Mouse (Mus musculus): ENCODE results near the gene Tjp1.

DNA sequence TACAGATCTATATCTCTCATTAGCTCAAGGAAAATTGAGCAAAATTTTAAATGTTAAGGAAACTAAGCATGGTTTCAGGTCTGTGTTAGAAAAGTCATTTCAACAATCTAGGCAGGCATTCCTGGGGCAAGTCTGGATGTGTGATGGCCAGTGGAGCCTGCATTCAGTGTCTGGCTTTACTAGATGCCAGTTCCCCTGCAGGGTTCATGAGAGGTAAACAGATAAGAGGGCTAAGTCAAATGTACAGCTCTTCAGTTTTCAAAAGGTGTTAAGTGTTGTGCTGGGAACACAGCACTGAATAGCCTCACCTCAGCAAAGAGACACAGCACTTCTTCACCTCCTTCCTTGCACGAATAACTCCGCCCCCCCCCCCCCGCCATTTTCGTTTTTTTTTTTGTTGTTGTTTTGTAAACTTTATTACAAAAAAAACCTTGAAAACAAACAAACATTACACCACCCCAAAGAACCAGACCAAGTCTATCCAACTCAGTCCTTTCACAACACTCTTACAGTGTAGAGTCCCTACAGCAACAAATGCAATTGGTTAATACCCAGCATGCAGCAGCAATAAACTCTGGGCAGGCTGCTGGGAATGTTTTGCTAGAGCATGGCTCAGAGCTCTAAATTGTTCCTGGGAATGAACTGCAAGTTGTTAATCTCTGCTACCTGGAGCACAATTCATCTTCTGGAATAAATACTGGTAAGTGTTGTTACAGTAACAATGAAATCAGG lies 177.1 kb downstream of the Tjp1 start:
- TF ChIP-seq POLR2A (IDR thresholded peaks at IDR 0.05; ENCODE audit: insufficient read depth, low read length) (no peak), CTCF (IDR thresholded peaks at IDR 0.05; ENCODE audit: low read depth, low read length) (no peak), EP300 (IDR thresholded peaks at IDR 0.05; ENCODE audit: insufficient read depth, low read depth, low read length) (no peak)
